Mouse (Mus musculus) ES-E14 (cell line): ENCODE measurements at regions not wholly inside any gene's neighbourhood (a gene's known extent, or its start where the extent isn't known, plus 50 kb on each side); places are given as distances from the start of the nearest gene placed in this dataset.

ENCODE experiments used
- CHD2 ChIP-seq: IDR thresholded peaks from 2 replicates; pipeline ENCODE4 v1.6.1; 2014; ENCODE audit warnings: mild to moderate bottlenecking, low read depth, low read length, inconsistent platforms
- HCFC1 ChIP-seq: IDR thresholded peaks from 2 replicates; pipeline ENCODE4 v1.6.1; 2012; ENCODE audit warnings: low read length, inconsistent platforms, borderline replicate concordance; ENCODE audit not compliant: insufficient read depth
- MAFK ChIP-seq: IDR thresholded peaks from 2 replicates; pipeline ENCODE4 v1.6.1; 2014; ENCODE audit warnings: mild to moderate bottlenecking, low read depth, low read length, inconsistent platforms; ENCODE audit not compliant: insufficient read depth
- ZC3H11A ChIP-seq: IDR thresholded peaks from 2 replicates; pipeline ENCODE4 v1.6.1; 2012; ENCODE audit warnings: low read depth, mild to moderate bottlenecking, inconsistent platforms, low read length, borderline replicate concordance

GRCm38 (mm10) chr3:17489240-17490142 is 458.7 kb upstream of the Cypt12 start:
- TF ChIP-seq HCFC1, result no peak
- TF ChIP-seq ZC3H11A, result no peak
- no peak for TF ChIP-seq CHD2
- TF ChIP-seq MAFK, result no peak
